Mouse (Mus musculus) CH12.LX (cell line): ENCODE measurements around the gene Mrpl23. TPM values are rescaled to one million over a fixed set of nuclear protein-coding genes. Genes with fewer than 3 reads are reported as not detected.

ENCODE experiments used
- DNase-seq: peaks from one replicate; pipeline ENCODE4 v3.0.0-alpha.2; 2013; ENCODE audit errors: extremely low read depth
- H3K27ac ChIP-seq: 2 replicates; pipeline ENCODE4 v1.5.1; 2012; ENCODE audit warnings: low read depth, mild to moderate bottlenecking, control low read depth, moderate library complexity; ENCODE audit not compliant: insufficient read depth
- H3K27me3 ChIP-seq: replicated peaks from 2 replicates; pipeline ENCODE3; 2012; ENCODE audit warnings: inconsistent platforms
- H3K36me3 ChIP-seq, 2 experiments: replicated peaks in 1 of 2; 2 replicates each; pipeline versions ENCODE3 to v1.6.1; 2012; ENCODE audit warnings: inconsistent platforms in 1 of 2, low read length in 1 of 2, mild to moderate bottlenecking in 1 of 2, mixed read lengths in 1 of 2, moderate library complexity in 1 of 2; ENCODE audit not compliant: control insufficient read depth in 1 of 2, insufficient read depth in 1 of 2
- H3K4me1 ChIP-seq, 2 experiments: 2 replicates each; pipeline ENCODE4 v1.6.1; 2012; ENCODE audit warnings: inconsistent platforms in 1 of 2, moderate library complexity in 1 of 2; ENCODE audit not compliant: insufficient read depth in 2 of 2, control insufficient read depth in 1 of 2
- H3K4me2 ChIP-seq: 2 replicates; pipeline ENCODE4 v1.6.1; 2012; ENCODE audit warnings: low read depth, mild to moderate bottlenecking, control low read depth; ENCODE audit not compliant: poor library complexity, insufficient read depth, severe bottlenecking
- H3K4me3 ChIP-seq, 3 experiments: fragments of 150-350 bp in 1 of 3; sonication (generic) in 1 of 3; replicated peaks in 1 of 3; 2 replicates each; pipeline versions ENCODE3 to v1.5.1; 2011 to 2012; ENCODE audit warnings: low read depth in 2 of 3, low read length in 2 of 3, mild to moderate bottlenecking in 2 of 3, moderate library complexity in 2 of 3, control low read depth in 1 of 3, improper control_type of control experiment in 1 of 3, inconsistent platforms in 1 of 3, mixed read lengths in 1 of 3; ENCODE audit not compliant: poor library complexity in 1 of 3
- H3K79me2 ChIP-seq: replicated peaks from 2 replicates; pipeline ENCODE4 v1.6.1; 2012; ENCODE audit warnings: mild to moderate bottlenecking, moderate library complexity; ENCODE audit not compliant: control insufficient read depth, poor library complexity, insufficient read depth, severe bottlenecking; ENCODE audit errors: extremely low read depth
- H3K9ac ChIP-seq: 2 replicates; pipeline ENCODE4 v1.6.1; 2012; ENCODE audit warnings: low read depth, mild to moderate bottlenecking, control low read depth, moderate library complexity; ENCODE audit not compliant: insufficient read depth
- H3K9me3 ChIP-seq: replicated peaks from 2 replicates; pipeline ENCODE3; 2012; ENCODE audit warnings: low read length, inconsistent platforms, mixed read lengths
- CTCF ChIP-seq, 2 experiments: IDR thresholded peaks in 1 of 2; conservative IDR thresholded peaks in 1 of 2; 2 replicates each; pipeline ENCODE4 v1.5.1; 2011 to 2012; ENCODE audit warnings: low read depth in 2 of 2, low read length in 2 of 2, improper control_type of control experiment in 1 of 2, inconsistent platforms in 1 of 2, mild to moderate bottlenecking in 1 of 2, moderate library complexity in 1 of 2
- E2F4 ChIP-seq: IDR thresholded peaks from 2 replicates; pipeline ENCODE4 v1.6.1; 2011; ENCODE audit warnings: low read depth, low read length, improper control_type of control experiment; ENCODE audit not compliant: insufficient replicate concordance
- ETS1 ChIP-seq: conservative IDR thresholded peaks from 2 replicates; pipeline ENCODE4 v1.6.1; 2012; ENCODE audit warnings: low read depth, mild to moderate bottlenecking, inconsistent platforms, low read length, improper control_type of control experiment, moderate library complexity
- HCFC1 ChIP-seq: IDR thresholded peaks from 2 replicates; pipeline ENCODE4 v1.6.1; 2012; ENCODE audit warnings: low read depth, mild to moderate bottlenecking, inconsistent platforms, low read length, improper control_type of control experiment
- JUND ChIP-seq: conservative IDR thresholded peaks from 2 replicates; pipeline ENCODE4 v1.6.1; 2011; ENCODE audit warnings: low read depth, low read length, improper control_type of control experiment
- KAT2A ChIP-seq: IDR thresholded peaks from 2 replicates; pipeline ENCODE4 v1.6.1; 2012; ENCODE audit warnings: low read length, improper control_type of control experiment, inconsistent platforms; ENCODE audit not compliant: insufficient replicate concordance
- MEF2A ChIP-seq: IDR thresholded peaks from 2 replicates; pipeline ENCODE4 v1.6.1; 2014; ENCODE audit warnings: low read depth, mild to moderate bottlenecking, inconsistent platforms, low read length, improper control_type of control experiment, borderline replicate concordance
- MXI1 ChIP-seq: IDR thresholded peaks from 2 replicates; pipeline ENCODE4 v1.6.1; 2011; ENCODE audit warnings: mild to moderate bottlenecking, low read depth, low read length, improper control_type of control experiment
- MYC ChIP-seq: IDR thresholded peaks from 2 replicates; pipeline ENCODE4 v1.6.1; 2011; ENCODE audit warnings: low read depth, mild to moderate bottlenecking, improper control_type of control experiment, low read length
- PAX5 ChIP-seq: IDR thresholded peaks from 2 replicates; pipeline ENCODE4 v1.6.1; 2012; ENCODE audit warnings: low read length, inconsistent platforms, mixed read lengths
- POLR2A ChIP-seq: IDR thresholded peaks from 2 replicates; pipeline ENCODE4 v1.6.1; 2011; ENCODE audit warnings: low read depth, mild to moderate bottlenecking, improper control_type of control experiment, low read length
- POLR2AphosphoS2 ChIP-seq: IDR thresholded peaks from 2 replicates; pipeline ENCODE4 v1.6.1; 2011; ENCODE audit warnings: low read depth, low read length, improper control_type of control experiment
- RAD21 ChIP-seq: IDR thresholded peaks from 2 replicates; pipeline ENCODE4 v1.6.1; 2011; ENCODE audit warnings: low read depth, mild to moderate bottlenecking, low read length, improper control_type of control experiment, moderate library complexity
- RCOR1 ChIP-seq: conservative IDR thresholded peaks from 2 replicates; pipeline ENCODE4 v1.6.1; 2012; ENCODE audit warnings: low read depth, mild to moderate bottlenecking, inconsistent platforms, low read length, improper control_type of control experiment
- TBP ChIP-seq: conservative IDR thresholded peaks from 2 replicates; pipeline ENCODE4 v1.6.1; 2011; ENCODE audit warnings: low read depth, low read length, improper control_type of control experiment
- TCF12 ChIP-seq: IDR thresholded peaks from 2 replicates; pipeline ENCODE4 v1.6.1; 2014; ENCODE audit warnings: low read depth, mild to moderate bottlenecking, inconsistent platforms, low read length, improper control_type of control experiment
- USF1 ChIP-seq: IDR thresholded peaks from 2 replicates; pipeline ENCODE4 v1.6.1; 2014; ENCODE audit warnings: low read depth, mild to moderate bottlenecking, inconsistent platforms, low read length, improper control_type of control experiment
- ZKSCAN1 ChIP-seq: IDR thresholded peaks from 2 replicates; pipeline ENCODE4 v1.6.1; 2012; ENCODE audit warnings: low read depth, inconsistent platforms, low read length, improper control_type of control experiment, borderline replicate concordance
- ZMIZ1 ChIP-seq: IDR thresholded peaks from 2 replicates; pipeline ENCODE4 v1.6.1; 2012; ENCODE audit warnings: low read depth, mild to moderate bottlenecking, inconsistent platforms, low read length, improper control_type of control experiment
- dilution Hi-C: fragments of 300-500 bp; cut with MboI; formaldehyde crosslinking; loops from 2 replicates; pipeline ENCODE4 v1.14.3; 2020; ENCODE audit warnings: low sequenced_read_pairs; ENCODE audit not compliant: extremely low pct_unique_long_range_greater_than_20kb, extremely low pct_ligation_motif_present
- in situ Hi-C: fragments of 300-500 bp; cut with MboI; formaldehyde crosslinking; loops from 3 replicates; pipeline ENCODE4 v1.14.3; 2019; ENCODE audit warnings: low sequenced_read_pairs, low pct_ligation_motif_present, low pct_unique_long_range_greater_than_20kb, mixed read lengths
- polyA plus RNA-seq: library from polyadenylated mRNA; unstranded; fragments of >175 nt; gene quantifications from 2 replicates; pipeline ENCODE4 v1.2.1, GENCODE M21; 2012; ENCODE audit warnings: low read depth; ENCODE audit not compliant: insufficient read length
- total RNA-seq, 2 experiments: library from RNA; depleted of rRNA; stranded (reverse); fragments of 300-350 nt in 1 of 2; fragments of >200 nt in 1 of 2; gene quantifications; 2 replicates each; pipeline ENCODE4 v1.2.3; 2012 to 2014

Gene Mrpl23
- total and polyA plus RNA-seq, 3 experiments = 8.3 to 71.2 (median 70.8) TPM

- no peak for TF ChIP-seq RCOR1
- no peak for TF ChIP-seq HCFC1
- TF ChIP-seq POLR2A = no peak
- no peak for TF ChIP-seq ZMIZ1
- TF ChIP-seq TCF12 = no peak
- TF ChIP-seq POLR2AphosphoS2 = no peak
- TF ChIP-seq MYC = no peak
- no peak for TF ChIP-seq PAX5
- no peak for TF ChIP-seq TBP
- TF ChIP-seq, all 38 proteins: peak for 0
- Histone ChIP-seq H3K79me2 (no peaks in the 10 kb centered on the region), H3K4me1 (peaks cover 19 to 67% of the 10 kb centered on the region in 2 experiments), H3K4me3 (no peak overlapping the region), H3K9ac (no peak overlapping the region), H3K27ac (no peak overlapping the region), H3K4me2 (no peak overlapping the region), H3K36me3 (peaks cover 0 to 17% of the 10 kb centered on the region in 2 experiments), H3K27me3 (no peaks in the 10 kb centered on the region), H3K9me3 (no peaks in the 10 kb centered on the region)
- no peak for DNase-seq
- in situ Hi-C loops (no loop called here), dilution Hi-C loops (no loop called here)
These were observed 25.0 kb upstream of the Mrpl23 start for GRCm38 (mm10) chr7:142507453-142507852.

GRCm38 (mm10) chr7:142509518-142509917 is 23.0 kb upstream of the Mrpl23 start:
- H3K9me3 ChIP-seq = no peaks in the 10 kb centered on the region
- TF ChIP-seq JUND = no peak
- TF ChIP-seq MEF2A = no peak
- TF ChIP-seq MYC = no peak
- TF ChIP-seq MXI1 = no peak
- no peak for TF ChIP-seq ZKSCAN1
- no peak for TF ChIP-seq CTCF (conservative IDR thresholded peaks at IDR 0.05 in 1 of 2, IDR thresholded peaks at IDR 0.05 in 1 of 2; ENCODE audit: low read depth in 2 of 2, low read length in 2 of 2)
- no peak for TF ChIP-seq USF1
- no peak for TF ChIP-seq ETS1
- TF ChIP-seq KAT2A = no peak
- TF ChIP-seq E2F4 = no peak
- TF ChIP-seq TBP = no peak
- no peak for TF ChIP-seq RAD21

More at GRCm38 (mm10) chr7:142509518-142509917, 23.0 kb upstream of the Mrpl23 start:
- Histone ChIP-seq H3K4me3 (no peak overlapping the region), H3K27ac (no peak overlapping the region), H3K36me3 (peaks cover 0 to 25% of the 10 kb centered on the region in 2 experiments), H3K79me2 (no peaks in the 10 kb centered on the region), H3K9ac (no peak overlapping the region), H3K4me2 (no peak overlapping the region), H3K4me1 (peaks cover 19 to 63% of the 10 kb centered on the region in 2 experiments), H3K27me3 (no peaks in the 10 kb centered on the region)
- dilution Hi-C loops = no loop called here
- no peak for DNase-seq
- in situ Hi-C loops = no loop called here
